Comparison of ENCODE assay signal across 41 mouse cellular contexts in the genomic region with DNA sequence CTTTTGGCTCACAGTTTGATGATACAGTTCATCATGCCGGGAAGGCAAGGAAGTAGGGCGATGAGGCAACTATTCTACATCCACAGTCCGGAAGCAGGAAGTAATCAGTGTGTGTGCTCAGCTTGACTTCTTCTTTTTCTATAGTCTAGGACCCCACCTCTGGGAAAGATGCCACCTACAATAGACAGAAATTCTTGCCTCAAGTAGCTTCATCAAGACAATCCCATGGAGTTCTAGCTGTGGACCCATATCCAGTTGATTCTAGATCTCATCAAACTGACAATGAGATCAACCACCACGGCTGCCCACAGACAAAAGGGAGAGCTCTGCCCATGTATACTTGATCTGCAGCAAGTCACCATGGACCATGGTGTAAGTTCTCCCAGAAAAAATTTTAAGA. TPM values are rescaled to one million over a fixed set of nuclear protein-coding genes. Genes with fewer than 3 reads are reported as not detected.
"Had no signal": no experiment of that assay in that cellular context is flagged by ENCODE, and none has a peak within 500 bp of the region (broad histone marks: within the 10 kb centered on the region; RNA-seq: fewer than 3 reads in every experiment).

No protein-coding gene starts in this region.

- H3K4me1 ChIP-seq: heart, embryonic 13.5 days; heart, embryonic 15.5 days; hindbrain, embryonic 15.5 days; kidney, embryonic 15.5 days; limb, embryonic 13.5 days; limb, embryonic 15.5 days; liver, embryonic 12.5 days had no signal

- DNase-seq: gastrocnemius, postnatal 14 days; gastrocnemius, postnatal 36 days; heart, adult 18-20 months; heart, postnatal 14 days; heart, postnatal 36 days; kidney, adult 11 months; kidney, adult 2 months; kidney, adult 9 months; kidney, postnatal 14 days; kidney, postnatal 36 days; layer of hippocampus, adult 9-11 months; layer of hippocampus, postnatal 36 days; left cerebral cortex, postnatal 4 days had no signal

- H3K27ac ChIP-seq: heart, embryonic 13.5 days; heart, embryonic 15.5 days; hindbrain, embryonic 13.5 days; hindbrain, embryonic 15.5 days; hindbrain, postnatal 0 days; kidney, embryonic 15.5 days; kidney, postnatal 0 days; limb, embryonic 13.5 days; limb, embryonic 15.5 days; liver, embryonic 12.5 days; liver, embryonic 14.5 days had no signal

- H3K36me3 ChIP-seq: heart, embryonic 13.5 days; heart, embryonic 15.5 days; hindbrain, embryonic 13.5 days; hindbrain, embryonic 15.5 days; kidney, embryonic 15.5 days; limb, embryonic 13.5 days; limb, embryonic 15.5 days; liver, embryonic 12.5 days had no signal

- H3K9me3 ChIP-seq: heart, embryonic 13.5 days; heart, embryonic 15.5 days; hindbrain, embryonic 13.5 days; hindbrain, embryonic 15.5 days; kidney, embryonic 15.5 days; limb, embryonic 13.5 days; limb, embryonic 15.5 days; liver, embryonic 12.5 days had no signal

- H3K4me3 ChIP-seq: heart, embryonic 13.5 days; heart, embryonic 15.5 days; hindbrain, embryonic 13.5 days; hindbrain, embryonic 15.5 days; kidney, embryonic 15.5 days; limb, embryonic 13.5 days; limb, embryonic 15.5 days; liver, embryonic 12.5 days had no signal

- H3K4me2 ChIP-seq: heart, embryonic 11.5 days; heart, embryonic 13.5 days; heart, embryonic 15.5 days; hindbrain, embryonic 13.5 days; hindbrain, embryonic 15.5 days; kidney, embryonic 15.5 days; limb, embryonic 13.5 days; limb, embryonic 15.5 days; liver, embryonic 12.5 days had no signal

- H3K9ac ChIP-seq: heart, embryonic 13.5 days; heart, embryonic 15.5 days; hindbrain, embryonic 13.5 days; hindbrain, embryonic 15.5 days; kidney, embryonic 15.5 days; limb, embryonic 13.5 days; limb, embryonic 15.5 days; liver, embryonic 12.5 days; liver, embryonic 14.5 days had no signal

- ATAC-seq: hindbrain, postnatal 0 days; intestine, embryonic 16.5 days; liver, embryonic 12.5 days had no signal

- H3K27me3 ChIP-seq: heart, embryonic 13.5 days; heart, embryonic 15.5 days; hindbrain, embryonic 13.5 days; hindbrain, embryonic 15.5 days; kidney, embryonic 15.5 days; limb, embryonic 13.5 days; limb, embryonic 15.5 days; liver, embryonic 12.5 days had no signal

RNA-seq across cellular contexts. Expression of gene Pabpc6, which starts 32.5 kb away (rescaled TPM):
- total RNA-seq: gastrocnemius, adult 18-20 months; gastrocnemius, adult 8-10 months; gastrocnemius, postnatal 14 days; gastrocnemius, postnatal 36 days; heart, adult 18-20 months; heart, postnatal 14 days; heart, postnatal 36 days; hematopoietic stem cell, adult 5-6 weeks; hindbrain, postnatal 0 days; layer of hippocampus, adult 18-20 months; layer of hippocampus, adult 8-10 months; layer of hippocampus, postnatal 14 days; left cerebral cortex, adult 18-20 months; left cerebral cortex, postnatal 10 days; left cerebral cortex, postnatal 25 days; left cerebral cortex, postnatal 4 days; liver, adult 2 months had no signal
- polyA plus RNA-seq: heart, embryonic 11.5 days; heart, embryonic 13.5 days; heart, embryonic 15.5 days; heart, postnatal 0 days; hindbrain, embryonic 11.5 days; hindbrain, embryonic 13.5 days; hindbrain, embryonic 15.5 days; hindbrain, postnatal 0 days; intestine, embryonic 14.5 days; intestine, embryonic 16.5 days; kidney, embryonic 15.5 days; kidney, postnatal 0 days; large intestine, adult 2 months; limb, embryonic 11.5 days; limb, embryonic 13.5 days; limb, embryonic 15.5 days; liver, adult 2 months; liver, embryonic 12.5 days; liver, embryonic 14.5 days had no signal
